In genomic region chr10:8028840-8029239, GRCm38 (mm10) we compare ENCODE assay signal across 10 mouse cellular contexts.
DNase-seq lines count a peak whose midpoint lies in the region; ATAC-seq and TF ChIP-seq lines count a peak whose summit lies in the region.
"Had no signal": no experiment of that assay in that cellular context is flagged by ENCODE, and none has a peak within 500 bp of the region (broad histone marks: within the 10 kb centered on the region; RNA-seq: fewer than 3 reads in every experiment).

No protein-coding gene starts in this region.

- ATAC-seq in lung, embryonic 14.5 days (ENCODE audit: insufficient read depth), result peak; percentile 52; the same call in 1 of the 2 replicates
- ATAC-seq in stomach, embryonic 16.5 days (ENCODE audit: insufficient read depth, low FRiP score), result peak; percentile 29; the same call in 1 of the 2 replicates

- no peaks in the 10 kb centered on the region for H3K36me3 ChIP-seq in lung, embryonic 14.5 days (ENCODE audit: insufficient read depth)
- no peaks in the 10 kb centered on the region for H3K36me3 ChIP-seq in stomach, embryonic 16.5 days (ENCODE audit: control insufficient read depth, insufficient read depth, low read length)
- H3K36me3 ChIP-seq: limb, embryonic 12.5 days; neural tube, embryonic 12.5 days had no signal

- H3K27ac ChIP-seq in lung, embryonic 14.5 days (ENCODE audit: low read depth), result no peak overlapping the region
- H3K27ac ChIP-seq in stomach, embryonic 16.5 days (ENCODE audit: low read length), result no peak overlapping the region
- H3K27ac ChIP-seq: neural tube, embryonic 12.5 days had no signal

- DNase-seq in lung, embryonic 14.5 days, result peak; percentile 64
- DNase-seq in lung, postnatal 14 days, result no peak
- peak; percentile 23 for DNase-seq in brain, adult 2 months (ENCODE audit: low read depth, low spot score)
- peak; percentile 25 to 31 for DNase-seq in kidney, adult 8-10 months
- no peak for DNase-seq in right cerebral cortex, postnatal 4 days
- DNase-seq in right cerebral cortex, adult 2 months (ENCODE audit: low spot score in 2 of 2), result no peak
- DNase-seq: cerebellum, adult 9-10 months had no signal

- no peak overlapping the region for H3K4me3 ChIP-seq in lung, embryonic 14.5 days (ENCODE audit: low read depth, low read length)
- no peak overlapping the region for H3K4me3 ChIP-seq in stomach, embryonic 16.5 days (replicated peaks; ENCODE audit: low read length)
- H3K4me3 ChIP-seq: limb, embryonic 12.5 days; neural tube, embryonic 12.5 days had no signal

- no peak overlapping the region for H3K9ac ChIP-seq in lung, embryonic 14.5 days
- no peak overlapping the region for H3K9ac ChIP-seq in stomach, embryonic 16.5 days (ENCODE audit: low read length)
- H3K9ac ChIP-seq: limb, embryonic 12.5 days; neural tube, embryonic 12.5 days had no signal

- no peak overlapping the region for H3K4me2 ChIP-seq in lung, embryonic 14.5 days
- no peak overlapping the region for H3K4me2 ChIP-seq in stomach, embryonic 16.5 days (ENCODE audit: low read depth, low read length)
- H3K4me2 ChIP-seq: limb, embryonic 12.5 days; neural tube, embryonic 12.5 days had no signal

- 21% methylated on average over 2 of the region's 2 CpGs for WGBS in lung, embryonic 14.5 days
- 43% methylated on average over 2 of the region's 2 CpGs for WGBS in stomach, embryonic 16.5 days

- no peaks in the 10 kb centered on the region for H3K9me3 ChIP-seq in lung, embryonic 14.5 days (ENCODE audit: low read depth, low read length)
- no peaks in the 10 kb centered on the region for H3K9me3 ChIP-seq in stomach, embryonic 16.5 days (replicated peaks; ENCODE audit: control insufficient read depth, low read length)
- H3K9me3 ChIP-seq: limb, embryonic 12.5 days; neural tube, embryonic 12.5 days had no signal

- peaks cover 7% of the 10 kb centered on the region; the same call in 1 of the 2 replicates for H3K4me1 ChIP-seq in lung, embryonic 14.5 days (ENCODE audit: insufficient read depth)
- peaks cover 3% of the 10 kb centered on the region; the same call in 1 of the 2 replicates for H3K4me1 ChIP-seq in stomach, embryonic 16.5 days (ENCODE audit: control insufficient read depth, insufficient read depth, low read length)
- H3K4me1 ChIP-seq: neural tube, embryonic 12.5 days had no signal

- H3K27me3 ChIP-seq in lung, embryonic 14.5 days (ENCODE audit: insufficient read depth, low read length), result no peaks in the 10 kb centered on the region
- H3K27me3 ChIP-seq in stomach, embryonic 16.5 days (ENCODE audit: control insufficient read depth, insufficient read depth, low read length), result no peaks in the 10 kb centered on the region
- H3K27me3 ChIP-seq: limb, embryonic 12.5 days; neural tube, embryonic 12.5 days had no signal

- no peak for TF ChIP-seq CTCF in lung, embryonic 14.5 days (IDR thresholded peaks at IDR 0.05; ENCODE audit: low read depth)

Comparison
In these comparisons a context has a peak if more than half of its experiments do, and no peak if none do; other contexts are left out.
1. DNase-seq: peak in lung, embryonic 14.5 days (single experiment), brain, adult 2 months (single experiment) and kidney, adult 8-10 months (2 of 2); none in lung, postnatal 14 days (single experiment), right cerebral cortex, postnatal 4 days (single experiment) and right cerebral cortex, adult 2 months (0 of 2).